Mouse (Mus musculus): ENCODE data around the gene Stx11.

DNA sequence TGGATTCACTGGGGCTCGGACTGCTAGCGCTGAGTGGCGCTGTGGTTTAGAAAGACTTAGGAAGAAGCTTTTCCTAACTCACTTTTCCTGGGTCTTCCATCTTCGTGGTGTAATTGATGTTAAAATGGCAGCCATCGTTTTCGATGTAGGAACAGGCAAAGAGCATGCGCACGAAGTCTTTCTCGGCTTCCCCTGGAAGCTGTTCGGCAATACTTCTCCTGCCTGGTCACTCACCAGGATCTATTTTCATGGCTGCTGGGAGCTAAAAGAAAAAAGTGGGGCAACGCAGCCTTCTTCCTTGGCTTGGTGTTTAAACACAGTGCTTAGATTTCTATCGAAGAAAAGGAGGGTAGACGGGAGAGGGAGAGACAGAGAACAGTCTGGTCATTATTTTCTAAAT lies 52.6 kb downstream of the Stx11 start:
- TF ChIP-seq CTCF (IDR thresholded peaks at IDR 0.05; ENCODE audit: extremely low read depth, insufficient read depth, insufficient read length, insufficient replicate concordance): no peak
- no peak for TF ChIP-seq POLR2A (IDR thresholded peaks at IDR 0.05; ENCODE audit: low read depth, low read length)

All from spleen, adult 2 months (tissue).